Mouse (Mus musculus) forebrain, embryonic 11.5 days (tissue): ENCODE results near the gene Erich3. TPM values are rescaled to one million over a fixed set of nuclear protein-coding genes. Genes with fewer than 3 reads are reported as not detected.

Source experiments
- ATAC-seq: fragments of 200-750 bp; cut with Nextera tagmentation; replicated peaks from 2 replicates; pipeline ENCODE4 v1.8.0; 2017; ENCODE audit warnings: moderate TSS enrichment; ENCODE audit not compliant: low FRiP score
- DNase-seq: peaks from one replicate; pipeline ENCODE4 v3.0.0-alpha.2; 2017; ENCODE audit warnings: low spot score
- H3K27ac ChIP-seq: fragments of 300-500 bp; sonication (generic); 2 replicates; pipeline ENCODE4 v1.5.1; 2014; ENCODE audit warnings: low read depth, low read length
- H3K27me3 ChIP-seq: fragments of 300-500 bp; sonication (generic); 2 replicates; pipeline ENCODE4 v1.6.1; 2014; ENCODE audit warnings: mild to moderate bottlenecking, low read length, mixed read lengths; ENCODE audit not compliant: control insufficient read depth, insufficient read depth
- H3K36me3 ChIP-seq: fragments of 300-500 bp; sonication (generic); 2 replicates; pipeline ENCODE4 v1.6.1; 2014; ENCODE audit warnings: mild to moderate bottlenecking, low read length, moderate library complexity, mixed read lengths; ENCODE audit not compliant: control insufficient read depth, insufficient read depth
- H3K4me1 ChIP-seq: fragments of 300-500 bp; sonication (generic); replicated peaks from 2 replicates; pipeline ENCODE4 v1.6.1; 2014; ENCODE audit warnings: low read length, mixed read lengths; ENCODE audit not compliant: control insufficient read depth, insufficient read depth
- H3K4me2 ChIP-seq: fragments of 300-500 bp; sonication (generic); 2 replicates; pipeline ENCODE4 v1.6.1; 2014; ENCODE audit warnings: low read depth, mild to moderate bottlenecking, low read length, moderate library complexity, mixed read lengths; ENCODE audit not compliant: severe bottlenecking
- H3K4me3 ChIP-seq: fragments of 300-500 bp; sonication (generic); 2 replicates; pipeline ENCODE4 v1.5.1; 2014; ENCODE audit warnings: low read depth, low read length
- H3K9ac ChIP-seq: fragments of 300-500 bp; sonication (generic); 2 replicates; pipeline ENCODE4 v1.6.1; 2014; ENCODE audit warnings: low read length
- H3K9me3 ChIP-seq: fragments of 300-500 bp; sonication (generic); 2 replicates; pipeline ENCODE4 v1.6.1; 2016; ENCODE audit warnings: low read length, mixed read lengths; ENCODE audit not compliant: control insufficient read depth
- WGBS: fragments of 180-500 bp; shearing (Covaris S2); extraction: QIAGEN DNeasy Blood & Tissue Kit; methylation state at CpG from one replicate; pipeline ENCODE4 v1.1.7; 2014; 5-methylcytosine and 5-hydroxymethylcytosine counted together
- polyA plus RNA-seq: library from polyadenylated mRNA; unstranded; fragments of >200 nt; fragmentation: Nextera tagmentation; extraction: Ambion mirVana; gene quantifications from 2 replicates; pipeline ENCODE4 v1.2.1, GENCODE M21; 2014

Erich3 gene
- polyA plus RNA-seq, 1 experiment from 2014 or later = 0.47 TPM

GRCm38 (mm10) chr3:154731431-154731830 lies 67.8 kb downstream of the Erich3 start:
- H3K36me3 ChIP-seq = no peaks in the 10 kb centered on the region
- WGBS = 72% methylated on average over 10 of the region's 10 CpGs
- ATAC-seq = 0 out of 2 replicates have a peak, but pooled peaks have one; percentile 33

GRCm38 (mm10) chr3:154741496-154741895 lies 77.8 kb downstream of the Erich3 start:
- no peak for ATAC-seq
- H3K27me3 ChIP-seq = no peaks in the 10 kb centered on the region
- no peaks in the 10 kb centered on the region for H3K9me3 ChIP-seq
- H3K36me3 ChIP-seq = no peaks in the 10 kb centered on the region
- no peak overlapping the region for H3K4me3 ChIP-seq
- H3K4me1 ChIP-seq = 0 out of 2 replicates have a peak, but pooled peaks cover 3% of the 10 kb centered on the region
- no peak overlapping the region for H3K4me2 ChIP-seq
- H3K27ac ChIP-seq = no peak overlapping the region
- DNase-seq = no peak
- WGBS = 54% methylated on average over 5 of the region's 5 CpGs
- no peak overlapping the region for H3K9ac ChIP-seq

More at GRCm38 (mm10) chr3:154731431-154731830, 67.8 kb downstream of the Erich3 start:
- H3K4me2 ChIP-seq = no peak overlapping the region
- DNase-seq = no peak
- no peaks in the 10 kb centered on the region for H3K4me1 ChIP-seq
- H3K9ac ChIP-seq = no peak overlapping the region
- H3K4me3 ChIP-seq = no peak overlapping the region
- no peaks in the 10 kb centered on the region for H3K27me3 ChIP-seq
- no peaks in the 10 kb centered on the region for H3K9me3 ChIP-seq
- no peak overlapping the region for H3K27ac ChIP-seq

- no peak; the same call in 1 of the 2 replicates for ATAC-seq
- H3K27ac ChIP-seq = no peak overlapping the region
- no peak for DNase-seq
These were observed 79.3 kb downstream of the Erich3 start for GRCm38 (mm10) chr3:154742927-154743326.

GRCm38 (mm10) chr3:154744317-154744716 lies 80.7 kb downstream of the Erich3 start:
- H3K9ac ChIP-seq = no peak overlapping the region
- 94% methylated on average over 2 of the region's 2 CpGs for WGBS

More at GRCm38 (mm10) chr3:154742927-154743326, 79.3 kb downstream of the Erich3 start:
- Histone ChIP-seq H3K9ac (no peak overlapping the region), H3K4me2 (no peak overlapping the region), H3K36me3 (no peaks in the 10 kb centered on the region), H3K4me3 (no peak overlapping the region), H3K27me3 (no peaks in the 10 kb centered on the region), H3K4me1 (0 out of 2 replicates have a peak, but pooled peaks cover 3% of the 10 kb centered on the region), H3K9me3 (no peaks in the 10 kb centered on the region)
- WGBS = 50% methylated on average over 5 of the region's 5 CpGs

GRCm38 (mm10) chr3:154754505-154754904 lies 90.8 kb downstream of the Erich3 start:
- Histone ChIP-seq H3K4me2 (no peak overlapping the region), H3K27ac (no peak overlapping the region), H3K9ac (no peak overlapping the region), H3K4me3 (no peak overlapping the region), H3K4me1 (no peaks in the 10 kb centered on the region), H3K36me3 (no peaks in the 10 kb centered on the region), H3K9me3 (no peaks in the 10 kb centered on the region), H3K27me3 (no peaks in the 10 kb centered on the region)
- WGBS = 54% methylated on average over 3 of the region's 3 CpGs
- no peak for ATAC-seq
- DNase-seq = no peak

More at GRCm38 (mm10) chr3:154744317-154744716, 80.7 kb downstream of the Erich3 start:
- H3K27ac ChIP-seq = no peak overlapping the region
- no peaks in the 10 kb centered on the region for H3K27me3 ChIP-seq
- H3K9me3 ChIP-seq = no peaks in the 10 kb centered on the region
- H3K36me3 ChIP-seq = no peaks in the 10 kb centered on the region
- ATAC-seq (no peak), DNase-seq (no peak)
- 0 out of 2 replicates have a peak, but pooled peaks cover 3% of the 10 kb centered on the region for H3K4me1 ChIP-seq
- no peak overlapping the region for H3K4me2 ChIP-seq
- H3K4me3 ChIP-seq = no peak overlapping the region

GRCm38 (mm10) chr3:154755225-154755624 lies 91.6 kb downstream of the Erich3 start:
- WGBS = 98% methylated on average over 3 of the region's 3 CpGs
- H3K9me3 ChIP-seq = no peaks in the 10 kb centered on the region
- DNase-seq (no peak), ATAC-seq (no peak)
- H3K9ac ChIP-seq = no peak overlapping the region
- H3K4me3 ChIP-seq = no peak overlapping the region
- no peak overlapping the region for H3K4me2 ChIP-seq
- no peaks in the 10 kb centered on the region for H3K36me3 ChIP-seq
- H3K27me3 ChIP-seq = no peaks in the 10 kb centered on the region
- H3K27ac ChIP-seq = no peak overlapping the region
- no peaks in the 10 kb centered on the region for H3K4me1 ChIP-seq

- Histone ChIP-seq H3K9ac (no peak overlapping the region), H3K4me2 (no peak overlapping the region), H3K27ac (no peak overlapping the region), H3K4me1 (no peaks in the 10 kb centered on the region), H3K36me3 (no peaks in the 10 kb centered on the region), H3K9me3 (no peaks in the 10 kb centered on the region), H3K27me3 (no peaks in the 10 kb centered on the region), H3K4me3 (no peak overlapping the region)
- ATAC-seq = no peak
- 64% methylated on average over 3 of the region's 3 CpGs for WGBS
- DNase-seq = no peak
These were observed 94.4 kb downstream of the Erich3 start for GRCm38 (mm10) chr3:154758089-154758488.

GRCm38 (mm10) chr3:154761108-154761507 lies 97.4 kb downstream of the Erich3 start:
- Histone ChIP-seq H3K36me3 (no peaks in the 10 kb centered on the region), H3K9ac (no peak overlapping the region), H3K4me2 (no peak overlapping the region), H3K9me3 (no peaks in the 10 kb centered on the region), H3K4me3 (no peak overlapping the region), H3K27me3 (no peaks in the 10 kb centered on the region), H3K4me1 (no peaks in the 10 kb centered on the region), H3K27ac (no peak overlapping the region)
- WGBS = 89% methylated on average over 3 of the region's 3 CpGs
- ATAC-seq (no peak), DNase-seq (no peak)

- no peak overlapping the region for H3K27ac ChIP-seq
- no peak overlapping the region for H3K9ac ChIP-seq
- no peak overlapping the region for H3K4me2 ChIP-seq
- 70% methylated on average over 9 of the region's 9 CpGs for WGBS
- H3K36me3 ChIP-seq = no peaks in the 10 kb centered on the region
- no peaks in the 10 kb centered on the region for H3K9me3 ChIP-seq
- H3K4me1 ChIP-seq = no peaks in the 10 kb centered on the region
- DNase-seq (no peak), ATAC-seq (no peak)
- H3K4me3 ChIP-seq = no peak overlapping the region
- no peaks in the 10 kb centered on the region for H3K27me3 ChIP-seq
These were observed 99.7 kb downstream of the Erich3 start for GRCm38 (mm10) chr3:154763374-154763773.
